Mouse (Mus musculus) ES-CJ7 (cell line): ENCODE results near the gene Polr1e.
"Not testable (repeated sequence)": the region's sequence is repeated elsewhere in the genome, so short reads cannot be mapped to it uniquely, and the experiment has no call there.

Source experiments
- DNase-seq: peaks from one replicate; pipeline ENCODE4 v3.0.0; 2011; ENCODE audit warnings: low read depth, low spot score

The Polr1e gene

DNA sequence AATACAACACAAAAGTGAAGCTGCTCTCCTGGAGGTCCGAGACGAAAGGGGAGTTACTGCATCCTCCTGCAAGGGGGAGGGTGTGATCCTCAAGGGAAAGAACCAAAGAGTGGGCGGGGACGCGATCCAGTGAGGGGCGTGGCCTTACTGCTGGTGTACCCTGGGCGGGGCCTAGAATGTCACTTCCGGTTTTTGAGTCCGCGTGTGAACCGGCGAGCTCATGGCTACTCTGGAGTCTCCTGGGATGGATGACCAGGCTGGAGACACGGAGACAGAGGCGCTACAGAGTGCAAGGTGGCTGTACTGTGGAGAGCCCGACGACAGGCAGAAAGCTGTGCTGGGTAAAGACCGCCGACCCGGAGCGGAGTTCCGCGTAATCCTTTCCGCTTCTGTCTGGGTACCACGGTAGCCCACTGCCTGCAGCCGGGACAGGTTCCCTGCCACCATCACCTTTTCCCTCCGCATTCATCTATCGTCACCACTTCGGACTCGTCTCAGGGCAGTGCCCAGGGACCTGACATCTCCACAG lies at the start of gene Polr1e:
Gene Polr1e, plus strand, starts transcription at position 132 of the 529 bp plus-strand sequence.
- peak; percentile 98 for DNase-seq

- no peak for DNase-seq
Measured at GRCm38 (mm10) chr4:44970056-44970455, 48.3 kb upstream of the Polr1e start.

GRCm38 (mm10) chr4:44970612-44971110 lies 47.7 kb upstream of the Polr1e start:
- peak; percentile 85 for DNase-seq

DNA sequence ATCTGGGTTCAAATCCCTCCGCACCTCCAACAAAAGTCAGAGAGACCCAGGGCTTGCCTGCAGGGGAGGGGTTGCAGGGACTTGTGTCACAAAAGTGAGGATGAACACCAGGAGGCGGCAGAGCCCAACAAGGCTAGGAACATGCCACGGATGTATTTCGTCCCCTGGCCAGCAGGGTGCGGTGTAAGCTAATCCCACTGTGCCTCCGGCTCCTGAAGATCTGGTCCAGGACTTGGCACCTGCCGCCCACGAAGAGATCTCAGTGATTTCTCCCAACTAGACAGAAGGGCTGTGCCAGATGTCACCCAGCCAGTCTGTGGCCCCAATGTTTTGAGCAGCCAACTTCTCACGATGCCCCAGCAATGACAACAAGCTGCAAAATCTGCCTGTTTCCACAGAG lies 44.9 kb upstream of the Polr1e start:
- peak; percentile 95 for DNase-seq

DNA sequence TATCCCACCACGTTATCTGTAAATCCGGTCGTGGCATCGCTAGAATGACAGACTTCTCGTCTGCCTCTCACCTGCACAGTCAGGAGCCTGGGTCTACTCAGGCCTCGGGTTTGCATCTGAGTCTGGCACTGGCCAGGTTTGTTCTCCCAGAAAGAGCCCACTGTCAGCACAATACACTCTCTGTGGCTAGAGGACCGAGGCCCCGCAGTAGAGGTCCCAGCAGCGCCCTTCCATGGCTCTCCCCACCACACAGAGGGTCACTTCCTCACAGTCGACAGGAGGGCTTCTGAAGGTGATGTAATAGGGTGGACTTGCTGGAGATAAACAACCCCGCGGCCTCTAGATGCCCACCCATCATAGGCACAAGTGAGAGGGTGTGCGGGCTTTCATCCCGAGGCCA lies 44.5 kb upstream of the Polr1e start:
- no peak for DNase-seq

GRCm38 (mm10) chr4:44974331-44974730 lies 44.1 kb upstream of the Polr1e start:
- DNase-seq, result no peak

DNA sequence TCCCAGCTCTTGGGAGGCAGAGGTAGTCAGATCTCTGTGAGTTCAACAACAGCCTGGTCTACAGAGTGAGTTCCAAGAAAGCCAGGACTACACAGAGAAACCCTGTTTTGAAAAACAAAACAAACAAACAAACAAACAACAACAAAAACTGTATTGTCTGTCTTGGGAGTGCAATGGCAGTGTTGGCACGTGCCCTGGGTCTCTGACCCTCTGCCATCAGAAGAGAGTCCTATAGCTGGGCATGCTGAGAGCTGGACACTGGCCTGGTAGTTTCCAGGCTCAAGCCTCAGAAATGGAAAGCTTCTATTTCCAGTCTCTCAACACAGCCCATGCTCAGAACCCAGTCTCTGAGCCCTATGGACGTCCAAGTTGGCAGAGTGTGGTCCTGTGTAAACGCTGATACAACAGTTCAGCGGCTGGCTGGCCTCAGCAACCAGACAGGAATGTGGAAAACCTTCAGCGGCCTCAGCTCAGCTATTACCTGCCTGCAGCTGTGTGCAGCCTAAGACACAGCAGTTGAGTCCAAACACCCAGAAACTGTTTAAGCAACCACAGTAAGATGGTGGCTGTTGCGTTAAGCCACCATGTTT lies 42.3 kb upstream of the Polr1e start:
- DNase-seq, result no peak

GRCm38 (mm10) chr4:44976921-44977710 lies 41.3 kb upstream of the Polr1e start:
- DNase-seq, result peak; percentile 56

DNA sequence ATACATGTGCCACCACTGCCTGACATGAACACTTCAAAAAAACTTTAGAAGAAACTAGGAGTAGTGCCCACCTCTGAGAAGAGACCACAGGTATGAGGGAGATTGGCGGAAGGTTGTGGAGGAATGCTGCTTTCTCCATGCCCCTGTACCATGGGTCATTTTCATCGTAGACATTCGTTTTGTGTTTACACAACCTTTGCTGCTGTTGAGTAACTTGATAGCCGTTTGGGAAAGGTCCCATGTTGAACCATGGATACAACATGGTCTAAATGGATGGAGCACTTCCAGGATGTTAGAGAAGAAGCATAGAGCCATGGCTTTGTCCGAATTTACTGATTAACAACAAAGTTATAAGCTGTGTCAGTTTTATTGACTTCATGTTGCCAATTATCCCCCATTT lies 40.2 kb upstream of the Polr1e start:
- no peak for DNase-seq

GRCm38 (mm10) chr4:44979794-44980338 lies 38.5 kb upstream of the Polr1e start:
- no peak for DNase-seq

DNA sequence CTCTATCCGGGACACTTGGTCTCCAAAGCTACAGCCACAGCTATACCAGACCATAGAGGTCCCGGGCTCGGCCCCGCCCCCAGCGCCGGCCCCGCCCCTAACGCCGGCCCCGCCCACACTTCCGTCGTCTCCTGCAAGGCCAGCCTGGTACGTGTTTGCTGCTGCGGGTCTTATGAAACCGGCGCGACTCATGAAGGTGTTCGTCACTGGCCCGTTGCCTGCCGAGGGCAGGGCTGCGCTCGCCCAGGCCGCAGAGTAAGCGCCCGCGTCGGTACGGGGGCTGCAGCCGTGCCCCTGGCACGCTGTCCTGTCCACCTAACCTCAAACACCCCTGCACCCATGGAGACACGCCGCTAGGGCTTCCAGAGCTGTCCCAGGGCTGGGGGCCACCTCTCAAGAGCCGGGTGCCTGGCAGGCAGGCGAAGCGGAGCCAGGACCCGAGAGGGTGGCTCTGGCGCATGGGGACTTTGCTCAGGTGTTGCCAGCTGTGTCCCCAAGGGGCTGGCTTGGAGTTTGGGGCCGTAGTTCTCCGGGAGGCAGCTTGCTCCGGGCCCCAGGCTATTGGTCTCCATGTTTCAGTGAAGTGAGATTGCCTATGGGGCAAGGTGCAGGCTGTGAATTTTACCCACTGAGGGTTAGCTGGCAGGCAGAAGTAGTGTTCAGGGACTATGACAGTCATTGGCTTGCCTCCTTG lies 37.0 kb upstream of the Polr1e start, which contains the start of gene Grhpr:
Gene Grhpr, plus strand, starts transcription at position 116 of the 694 bp plus-strand sequence.
- peak; percentile 85 for DNase-seq

- no peak for DNase-seq
Measured at GRCm38 (mm10) chr4:44981974-44982287, 36.5 kb upstream of the Polr1e start.

- DNase-seq, result no peak
Measured at GRCm38 (mm10) chr4:44982440-44983130, 35.8 kb upstream of the Polr1e start.

GRCm38 (mm10) chr4:44983131-44983740 lies 35.1 kb upstream of the Polr1e start:
- peak; percentile 28 for DNase-seq

- no peak for DNase-seq
Measured at GRCm38 (mm10) chr4:44990560-44990959, 27.8 kb upstream of the Polr1e start.

DNA sequence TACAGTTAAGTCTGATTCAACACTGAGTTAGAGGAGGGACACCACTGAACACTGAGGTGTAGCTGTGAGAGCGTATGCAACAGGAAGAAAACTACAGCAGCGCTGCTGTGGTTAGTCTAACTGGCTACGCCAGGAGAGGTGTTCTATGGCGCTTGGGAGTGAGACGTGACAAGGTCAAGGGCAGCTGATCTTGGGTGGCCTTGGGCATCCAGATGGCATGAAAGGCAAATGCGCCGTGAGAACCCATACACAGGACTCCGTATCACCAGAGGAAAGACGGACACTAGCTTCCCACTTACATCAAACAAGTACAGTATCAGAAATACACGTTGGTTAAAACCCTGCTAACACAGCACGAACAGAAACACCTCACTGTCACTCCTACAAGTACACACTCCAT lies 26.1 kb upstream of the Polr1e start:
- not testable (repeated sequence) for DNase-seq

DNA sequence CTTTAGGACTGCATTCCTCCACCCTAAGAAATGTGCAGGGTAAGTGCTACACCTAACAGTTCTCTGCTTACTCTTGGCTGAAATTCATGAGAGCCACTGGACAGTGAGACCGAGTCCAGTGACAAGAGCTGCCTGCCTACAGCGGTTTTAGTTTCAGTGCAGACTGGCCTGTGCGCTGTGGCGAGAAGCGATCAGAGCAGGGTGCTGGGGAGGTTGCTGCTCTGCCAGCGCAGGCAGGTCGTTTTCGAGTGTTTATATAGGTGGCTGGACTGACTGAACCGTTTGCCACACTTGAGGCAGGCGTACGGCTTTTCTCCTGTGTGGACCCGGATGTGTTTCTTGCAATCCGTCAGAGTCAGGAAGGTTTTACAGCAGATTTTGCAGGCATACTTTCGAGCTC lies 25.2 kb upstream of the Polr1e start:
- DNase-seq, result not testable (repeated sequence)

DNA sequence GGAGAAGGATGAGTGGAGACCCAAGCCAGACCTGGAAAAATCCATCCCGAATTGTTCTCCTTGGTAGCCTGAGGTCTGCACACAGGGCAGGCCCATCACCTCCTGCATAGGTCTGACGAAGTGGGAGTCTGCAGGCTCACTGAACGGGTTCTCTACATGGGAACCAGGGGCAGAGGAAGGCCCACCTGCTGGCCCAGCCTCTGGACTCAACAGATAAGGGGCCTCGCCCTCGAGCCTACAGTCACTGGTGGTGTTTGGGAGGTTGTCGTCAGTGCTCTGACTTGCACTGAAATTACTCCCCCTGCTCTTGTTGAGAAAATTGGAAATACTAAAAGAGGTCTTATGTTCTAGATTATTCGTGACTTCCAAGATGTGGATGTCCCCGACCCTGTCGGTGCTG lies 24.5 kb upstream of the Polr1e start:
- DNase-seq, result no peak

- peak; percentile 58 for DNase-seq
Measured at GRCm38 (mm10) chr4:44994776-44995175, 23.6 kb upstream of the Polr1e start.

- no peak for DNase-seq
Measured at GRCm38 (mm10) chr4:44998071-44998470, 20.3 kb upstream of the Polr1e start.

GRCm38 (mm10) chr4:45000001-45000400 lies 18.4 kb upstream of the Polr1e start:
- no peak for DNase-seq
